Mouse (Mus musculus) G1E-ER4 (cell line): ENCODE data around the gene Slc6a13. TPM values are rescaled to one million over a fixed set of nuclear protein-coding genes. Genes with fewer than 3 reads are reported as not detected.

Experiments used
- GATA1 ChIP-seq: IDR thresholded peaks from one replicate; pipeline ENCODE4 v1.8.0; 2012; ENCODE audit warnings: low read length, inconsistent platforms
- polyA plus RNA-seq: library from polyadenylated mRNA; stranded (reverse); fragments of >175 nt; gene quantifications from 2 replicates; pipeline ENCODE4 v1.2.3, GENCODE M21; 2012

The Slc6a13 gene
- polyA plus RNA-seq = 5.4 and 7.9 TPM in 2 replicates

GRCm38 (mm10) chr6:121299954-121300353 is at the start of gene Slc6a13:
Slc6a13 (plus strand) TSS chr6:121300227.
- no peak for TF ChIP-seq GATA1

DNA sequence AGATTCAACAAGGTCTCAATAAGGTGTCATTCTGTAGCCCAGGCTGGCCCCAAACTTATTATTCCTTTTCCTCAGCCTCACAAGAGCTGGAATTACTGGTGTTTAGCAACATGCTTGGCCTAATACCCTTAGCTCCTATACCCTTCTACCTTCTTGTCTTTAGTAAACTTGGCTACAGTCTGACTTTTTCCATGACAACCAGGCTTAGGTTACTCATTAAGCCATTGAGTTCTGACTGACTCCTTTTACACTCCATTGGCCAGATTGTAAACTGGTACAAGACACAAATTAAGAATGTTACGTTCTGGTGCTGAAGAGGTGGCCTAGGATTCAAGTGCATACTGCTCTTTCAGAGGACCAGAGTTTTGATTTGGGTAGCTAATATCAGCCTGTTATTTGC is 49.6 kb upstream of the Slc6a13 start:
- no peak for TF ChIP-seq GATA1

GRCm38 (mm10) chr6:121251256-121251655 is 48.8 kb upstream of the Slc6a13 start:
- TF ChIP-seq GATA1 = no peak

- TF ChIP-seq GATA1 = no peak
Measured at GRCm38 (mm10) chr6:121260548-121260947, 39.5 kb upstream of the Slc6a13 start.

GRCm38 (mm10) chr6:121261233-121261632 is 38.8 kb upstream of the Slc6a13 start:
- no peak for TF ChIP-seq GATA1

- TF ChIP-seq GATA1 = no peak
Measured at GRCm38 (mm10) chr6:121262004-121262403, 38.0 kb upstream of the Slc6a13 start.

DNA sequence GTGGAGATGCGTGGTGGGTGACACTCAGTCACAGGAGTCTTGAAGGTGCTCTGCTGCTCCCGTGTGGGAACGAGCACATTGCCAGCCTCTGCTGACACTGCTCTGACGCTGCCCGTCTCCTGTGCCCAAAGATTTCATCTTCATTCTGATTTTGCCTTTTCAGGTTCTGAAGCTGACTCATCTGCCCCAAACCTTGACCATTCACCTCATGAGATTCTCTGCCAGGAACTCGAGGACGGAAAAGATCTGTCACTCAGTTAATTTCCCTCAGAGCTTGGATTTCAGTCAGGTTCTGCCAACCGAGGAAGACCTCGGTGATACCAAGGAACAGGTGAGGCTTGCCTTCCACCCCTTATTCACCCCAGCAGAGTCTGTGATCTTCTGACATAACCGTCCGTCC is 37.5 kb upstream of the Slc6a13 start:
- TF ChIP-seq GATA1 = no peak

DNA sequence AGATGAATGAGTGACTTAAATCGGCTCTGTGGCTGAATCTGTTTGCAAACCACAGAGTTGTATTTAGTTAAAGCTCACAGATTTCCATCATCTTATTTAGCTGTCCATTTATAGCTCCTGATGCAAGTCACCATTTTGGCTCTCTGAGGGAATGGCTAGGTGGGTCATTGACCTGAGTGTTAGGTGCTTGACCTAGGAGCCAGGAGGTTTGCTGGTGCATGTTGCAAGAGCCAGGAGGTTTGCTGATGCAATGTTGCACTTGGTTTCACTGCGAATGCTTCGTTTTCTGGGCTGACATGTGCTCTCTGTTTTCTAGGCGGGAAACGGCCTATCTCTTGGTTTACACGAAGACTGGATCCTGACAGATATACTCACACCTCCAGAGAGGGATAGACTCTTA is 29.9 kb upstream of the Slc6a13 start:
- TF ChIP-seq GATA1 = no peak

- no peak for TF ChIP-seq GATA1
Measured at GRCm38 (mm10) chr6:121271707-121272074, 28.3 kb upstream of the Slc6a13 start.

GRCm38 (mm10) chr6:121272075-121272800 is 27.8 kb upstream of the Slc6a13 start:
- no peak for TF ChIP-seq GATA1

GRCm38 (mm10) chr6:121274356-121274755 is 25.7 kb upstream of the Slc6a13 start:
- TF ChIP-seq GATA1 = no peak

DNA sequence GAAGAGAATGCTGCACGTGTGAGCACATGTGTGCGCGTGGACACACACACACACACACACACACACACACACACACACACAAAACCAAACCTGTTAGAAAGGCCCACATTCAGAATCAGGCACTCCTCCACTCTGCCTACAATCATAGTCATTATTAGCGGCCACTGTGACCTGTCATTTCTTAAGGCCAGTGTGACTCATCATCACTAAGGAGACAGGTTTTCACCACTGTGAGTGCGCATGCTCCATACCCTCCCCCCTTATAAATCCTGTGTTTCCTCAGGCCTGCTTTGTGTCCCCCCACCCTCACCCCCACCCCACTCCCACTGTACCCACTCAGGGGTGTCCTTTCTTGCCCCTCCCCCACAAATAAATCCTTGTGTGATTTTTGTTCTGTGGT is 15.9 kb upstream of the Slc6a13 start:
- TF ChIP-seq GATA1 = no peak

- no peak for TF ChIP-seq GATA1
Measured at GRCm38 (mm10) chr6:121299317-121299716, 710 bp upstream of the Slc6a13 start.

- no peak for TF ChIP-seq GATA1
Measured at GRCm38 (mm10) chr6:121300504-121300903, 477 bp downstream of the Slc6a13 start.

- TF ChIP-seq GATA1 = no peak
Measured at GRCm38 (mm10) chr6:121303466-121304220, 3.6 kb downstream of the Slc6a13 start.

GRCm38 (mm10) chr6:121304630-121305029 is 4.6 kb downstream of the Slc6a13 start:
- no peak for TF ChIP-seq GATA1

- TF ChIP-seq GATA1 = no peak
Measured at GRCm38 (mm10) chr6:121305571-121305970, 5.5 kb downstream of the Slc6a13 start.
